Mouse (Mus musculus) spleen, adult 10 weeks (tissue): ENCODE measurements around the gene Olfr684. TPM values are rescaled to one million over a fixed set of nuclear protein-coding genes. Genes with fewer than 3 reads are reported as not detected.

Experiments
- polyA plus RNA-seq: library from polyadenylated mRNA; stranded (reverse); fragments of 350-450 nt; fragmentation: Illumina TruSeq; extraction: RNeasy Lipid Tissue Mini Kit (QIAGEN cat#74804); gene quantifications from one replicate; pipeline ENCODE4 v1.2.3, GENCODE M21; 2015; ENCODE audit warnings: low replicate concordance; ENCODE audit not compliant: insufficient read depth

The Olfr684 gene
- polyA plus RNA-seq = not detected

GRCm38 (mm10) chr7:105163553-105163952, at the start of gene Olfr684:
TSS of gene Olfr684 (minus strand) at chr7:105163653.

DNA sequence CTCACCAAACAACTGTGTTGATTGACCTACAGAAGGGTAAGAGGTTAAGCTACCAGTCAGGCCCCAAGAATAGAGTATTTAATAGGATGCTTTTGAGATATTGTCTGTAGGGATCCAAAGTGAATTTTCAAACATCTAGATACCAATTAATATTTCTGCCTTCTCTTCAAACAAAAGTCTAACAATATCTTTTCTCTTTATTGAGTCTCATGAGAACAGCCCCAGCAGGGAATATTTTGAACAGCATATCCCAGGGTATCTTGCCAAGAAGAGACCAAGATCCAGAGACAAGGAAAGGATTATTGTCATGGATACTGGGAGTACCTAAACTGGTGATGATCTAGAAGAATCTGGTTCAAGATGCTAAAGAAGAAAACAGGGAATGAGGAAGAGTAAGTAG, 43.9 kb upstream of the Olfr684 start, which contains the start of gene Olfr686:
Gene Olfr686 (minus strand): TSS at position 101 of the 400 bp plus-strand sequence.

DNA sequence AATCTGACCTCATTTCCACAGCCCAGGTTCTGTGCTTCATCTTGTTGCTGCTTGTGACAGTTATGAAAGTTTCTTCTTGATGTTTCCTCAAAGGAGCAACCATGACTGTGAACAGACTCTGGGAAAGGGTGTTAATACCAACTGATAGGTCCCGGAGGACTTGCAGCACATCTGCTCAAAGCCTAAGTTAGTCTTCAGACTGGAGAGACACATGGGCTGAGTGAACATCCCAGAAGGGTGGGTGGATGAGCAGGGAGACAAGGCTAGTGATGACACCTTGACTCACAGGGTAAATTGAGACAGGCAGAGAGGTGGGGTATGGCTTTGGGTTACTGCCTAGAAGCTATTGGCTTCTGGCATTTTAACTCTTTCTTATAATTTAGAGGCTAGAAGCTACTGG, 22.5 kb upstream of the Olfr684 start, which contains the start of gene Olfr685:
Gene Olfr685 (minus strand): TSS at position 101 of the 400 bp plus-strand sequence.

DNA sequence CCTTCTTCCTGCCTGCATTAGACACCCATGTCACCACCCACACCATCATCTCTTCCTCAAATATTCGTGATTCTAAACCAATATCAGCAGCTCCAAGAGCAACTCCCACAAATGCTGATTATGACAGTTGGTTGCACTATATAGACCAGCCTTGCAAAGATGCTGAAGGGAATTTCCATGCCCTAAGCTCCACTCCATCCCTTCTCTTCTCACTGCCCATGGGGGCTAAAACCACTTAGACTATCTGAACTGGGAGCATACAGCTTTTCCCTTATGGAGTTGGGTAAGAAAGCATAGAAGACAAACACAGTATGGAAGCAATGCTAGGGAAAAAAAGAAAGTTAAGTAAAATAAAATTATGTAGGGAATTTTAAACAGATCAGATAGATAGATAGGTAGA, 16.5 kb downstream of the Olfr684 start, which contains the start of gene Olfr683:
Gene Olfr683 (minus strand): TSS at position 101 of the 400 bp plus-strand sequence.

GRCm38 (mm10) chr7:105116536-105116935, 46.9 kb downstream of the Olfr684 start, which contains the start of gene Olfr681:
TSS of gene Olfr681 (plus strand) at chr7:105116836.

Other genes starting within 250 kb of the Olfr684 start
- not detected for gene Olfr667, start 242.2 kb downstream of the Olfr684 start, polyA plus RNA-seq
- not detected for gene Olfr668, start 235.6 kb downstream of the Olfr684 start, polyA plus RNA-seq
- not detected for gene Olfr669, start 229.4 kb downstream of the Olfr684 start, polyA plus RNA-seq
- not detected for gene Olfr670, start 201.0 kb downstream of the Olfr684 start, polyA plus RNA-seq
- not detected for gene Olfr671, start 184.5 kb downstream of the Olfr684 start, polyA plus RNA-seq
- gene Olfr672, start 161.6 kb downstream of the Olfr684 start, polyA plus RNA-seq = not detected
- gene Olfr675, start 135.2 kb downstream of the Olfr684 start, polyA plus RNA-seq = not detected
- not detected for gene Olfr676, start 131.0 kb downstream of the Olfr684 start, polyA plus RNA-seq
- gene Olfr677, start 112.3 kb downstream of the Olfr684 start, polyA plus RNA-seq = not detected
- gene Olfr678, start 99.2 kb downstream of the Olfr684 start, polyA plus RNA-seq = not detected
- not detected for gene Olfr679, start 82.4 kb downstream of the Olfr684 start, polyA plus RNA-seq
- not detected for gene Olfr680-ps1, start 70.8 kb downstream of the Olfr684 start, polyA plus RNA-seq
- not detected for gene Olfr681, start 46.8 kb downstream of the Olfr684 start, polyA plus RNA-seq
- not detected for gene Olfr683, start 16.6 kb downstream of the Olfr684 start, polyA plus RNA-seq
- gene Olfr685, start 22.4 kb upstream of the Olfr684 start, polyA plus RNA-seq = not detected
- not detected for gene Olfr686, start 43.8 kb upstream of the Olfr684 start, polyA plus RNA-seq
- not detected for gene Olfr688, start 124.4 kb upstream of the Olfr684 start, polyA plus RNA-seq
- not detected for gene Olfr689, start 147.5 kb upstream of the Olfr684 start, polyA plus RNA-seq
- gene Olfr690, start 170.5 kb upstream of the Olfr684 start, polyA plus RNA-seq = not detected
- gene Olfr691, start 178.6 kb upstream of the Olfr684 start, polyA plus RNA-seq = not detected
- not detected for gene Olfr692, start 204.6 kb upstream of the Olfr684 start, polyA plus RNA-seq
- gene Gm5901, start 211.4 kb upstream of the Olfr684 start, polyA plus RNA-seq = not detected
- gene Fam160a2, start 236.4 kb upstream of the Olfr684 start, polyA plus RNA-seq = 19.9 TPM
- not detected for gene Cnga4, start 240.9 kb upstream of the Olfr684 start, polyA plus RNA-seq